In the genomic region with DNA sequence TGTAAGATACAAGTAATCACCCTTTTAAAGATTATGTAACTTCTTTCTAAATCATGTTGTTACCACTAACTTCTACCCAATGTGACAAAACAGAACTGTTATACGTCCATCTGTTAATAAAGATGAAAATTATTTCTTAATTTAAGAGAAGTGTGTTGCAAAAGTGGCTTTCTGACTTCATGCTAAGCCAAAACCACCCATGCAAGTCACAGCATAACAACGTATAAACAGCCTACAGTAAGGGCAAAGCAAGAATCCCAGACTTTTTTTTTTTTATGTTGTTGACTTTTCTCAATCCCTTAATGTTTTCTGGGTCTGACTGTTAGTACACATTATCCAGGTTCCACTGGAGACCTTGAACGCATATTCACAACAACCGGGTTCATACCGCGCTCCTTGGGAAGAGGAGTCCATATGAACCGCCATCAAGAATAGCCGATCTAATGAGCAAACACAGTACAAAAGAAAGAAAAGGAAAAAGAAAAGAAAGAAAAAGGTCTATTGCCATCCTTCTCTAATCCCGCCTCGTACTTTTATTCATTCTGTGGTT, we compare ENCODE assay signal across 8 mouse cellular contexts. TPM values are rescaled to one million over a fixed set of nuclear protein-coding genes. Genes with fewer than 3 reads are reported as not detected.
DNase-seq lines count a peak whose midpoint lies in the region; ATAC-seq and TF ChIP-seq lines count a peak whose summit lies in the region.

No protein-coding gene starts in this region.

- no peaks in the 10 kb centered on the region for H3K4me1 ChIP-seq in heart, embryonic 10.5 days
- no peaks in the 10 kb centered on the region for H3K4me1 ChIP-seq in ES-Bruce4 (ENCODE audit: control insufficient read depth, insufficient read depth, low read length)
- no peaks in the 10 kb centered on the region for H3K4me1 ChIP-seq in forebrain, embryonic 14.5 days (ENCODE audit: control insufficient read depth, insufficient read depth, low read length)
- peaks cover 8 to 11% of the 10 kb centered on the region in 2 experiments for H3K4me1 ChIP-seq in liver, embryonic 14.5 days (replicated peaks; ENCODE audit: control insufficient read depth in 2 of 2, insufficient read depth in 2 of 2, low read length in 1 of 2)

- 24% methylated on average over 10 of the region's 10 CpGs for WGBS in heart, embryonic 10.5 days
- 7% methylated on average over 10 of the region's 10 CpGs for WGBS in forebrain, embryonic 14.5 days
- 20% methylated on average over 10 of the region's 10 CpGs for WGBS in liver, embryonic 14.5 days (ENCODE audit: insufficient replicate concordance)

- no peaks in the 10 kb centered on the region for H3K9me3 ChIP-seq in heart, embryonic 10.5 days
- H3K9me3 ChIP-seq in ES-Bruce4 (replicated peaks; ENCODE audit: control insufficient read depth, insufficient read depth, low read length, poor library complexity, severe bottlenecking), result no peaks in the 10 kb centered on the region
- H3K9me3 ChIP-seq in forebrain, embryonic 14.5 days (replicated peaks; ENCODE audit: control insufficient read depth, low read length), result no peaks in the 10 kb centered on the region
- H3K9me3 ChIP-seq in liver, embryonic 14.5 days (ENCODE audit: control insufficient read depth, low read length), result no peaks in the 10 kb centered on the region

- no peak for TF ChIP-seq POLR2A in ES-Bruce4 (IDR thresholded peaks at IDR 0.05; ENCODE audit: insufficient read depth, low read length)

- no peak for ATAC-seq in forebrain, embryonic 14.5 days
- no peak for ATAC-seq in liver, embryonic 14.5 days (ENCODE audit: insufficient read depth)

- H3K4me3 ChIP-seq in heart, embryonic 10.5 days, result peak overlapping the region; percentile 69
- H3K4me3 ChIP-seq in ES-Bruce4 (ENCODE audit: low read depth, low read length), result peak overlapping the region; percentile 43
- H3K4me3 ChIP-seq in forebrain, embryonic 14.5 days (ENCODE audit: low read depth, low read length), result peak overlapping the region; percentile 64
- peak overlapping the region; percentile 65 to 83 for H3K4me3 ChIP-seq in liver, embryonic 14.5 days (ENCODE audit: insufficient read depth in 1 of 2, low read depth in 2 of 2, low read length in 2 of 2)

- H3K27ac ChIP-seq in heart, embryonic 10.5 days, result no peak overlapping the region
- H3K27ac ChIP-seq in ES-Bruce4 (ENCODE audit: insufficient read depth, low read length), result no peak overlapping the region
- H3K27ac ChIP-seq in forebrain, embryonic 14.5 days (ENCODE audit: low read depth, low read length), result peak overlapping the region; percentile 97; the same call in 1 of the 2 replicates
- H3K27ac ChIP-seq in liver, embryonic 14.5 days, result no peak overlapping the region

- no peaks in the 10 kb centered on the region for H3K27me3 ChIP-seq in heart, embryonic 10.5 days (ENCODE audit: insufficient read depth, poor library complexity, severe bottlenecking)
- H3K27me3 ChIP-seq in ES-Bruce4 (ENCODE audit: control insufficient read depth, insufficient read depth, low read length, poor library complexity, severe bottlenecking), result no peaks in the 10 kb centered on the region
- no peaks in the 10 kb centered on the region for H3K27me3 ChIP-seq in forebrain, embryonic 14.5 days (replicated peaks; ENCODE audit: control insufficient read depth, insufficient read depth, low read length)
- no peaks in the 10 kb centered on the region for H3K27me3 ChIP-seq in liver, embryonic 14.5 days (ENCODE audit: control insufficient read depth, insufficient read depth, low read length)

- H3K36me3 ChIP-seq in heart, embryonic 10.5 days, result no peaks in the 10 kb centered on the region
- no peaks in the 10 kb centered on the region for H3K36me3 ChIP-seq in ES-Bruce4 (ENCODE audit: control insufficient read depth, insufficient read depth, low read length, poor library complexity, severe bottlenecking)
- no peaks in the 10 kb centered on the region for H3K36me3 ChIP-seq in forebrain, embryonic 14.5 days (ENCODE audit: control insufficient read depth, insufficient read depth, low read length)
- H3K36me3 ChIP-seq in liver, embryonic 14.5 days (replicated peaks; ENCODE audit: control insufficient read depth, insufficient read depth, low read depth), result no peaks in the 10 kb centered on the region

- H3K4me2 ChIP-seq in forebrain, embryonic 14.5 days (ENCODE audit: low read length), result peak overlapping the region; percentile 66
- peak overlapping the region; percentile 96 for H3K4me2 ChIP-seq in liver, embryonic 14.5 days (ENCODE audit: low read depth)

- TF ChIP-seq EP300 in ES-Bruce4 (IDR thresholded peaks at IDR 0.05; ENCODE audit: insufficient read depth, low read depth, low read length), result no peak
- TF ChIP-seq EP300 in liver, embryonic 14.5 days (IDR thresholded peaks at IDR 0.05; ENCODE audit: low read depth), result no peak

- no peak for DNase-seq in heart, embryonic 10.5 days (ENCODE audit: low spot score)
- DNase-seq in heart, postnatal 4 days, result no peak
- no peak for DNase-seq in forebrain, embryonic 14.5 days (ENCODE audit: low spot score)
- DNase-seq in liver, embryonic 14.5 days (ENCODE audit: low read depth in 3 of 3, low spot score in 3 of 3), result no peak
- no peak for DNase-seq in right cerebral cortex, postnatal 36 days (ENCODE audit: low spot score in 2 of 2)
- DNase-seq in thymus, postnatal 0 days (ENCODE audit: low spot score), result no peak
- DNase-seq in kidney, postnatal 36 days, result no peak

- no peak for TF ChIP-seq CTCF in ES-Bruce4 (IDR thresholded peaks at IDR 0.05; ENCODE audit: low read depth, low read length)
- TF ChIP-seq CTCF in liver, embryonic 14.5 days (IDR thresholded peaks at IDR 0.05; ENCODE audit: low read depth), result no peak

- H3K9ac ChIP-seq in ES-Bruce4 (ENCODE audit: low read depth, poor library complexity, severe bottlenecking), result peak overlapping the region; percentile 41
- peak overlapping the region; percentile 88 for H3K9ac ChIP-seq in forebrain, embryonic 14.5 days (ENCODE audit: low read length)
- H3K9ac ChIP-seq in liver, embryonic 14.5 days (replicated peaks), result peak overlapping the region; percentile 81

RNA-seq across cellular contexts. Expression of a gene that starts 0.8 kb away (rescaled TPM):
- polyA plus RNA-seq in heart, embryonic 10.5 days (2016; fragmentation: Nextera tagmentation; extraction: Ambion mirVana), result 3.1 and 3.7 TPM in 2 replicates
- 1 to 10 TPM; 6.4 to 7.5 TPM for total RNA-seq in heart, postnatal 4 days (2021)
- 6.4 and 7.0 TPM in 2 replicates for polyA plus RNA-seq in ES-Bruce4 (2011; ENCODE audit: insufficient read depth, insufficient read length, low read depth, missing spikeins)
- 4.5 and 4.6 TPM in 2 replicates for polyA plus RNA-seq in forebrain, embryonic 14.5 days (2014; fragmentation: Nextera tagmentation; extraction: Ambion mirVana)
- polyA plus RNA-seq in liver, embryonic 14.5 days (2012; rRNA removed), result 1.3 TPM in 2 replicates
- 1.8 TPM in 2 replicates for polyA plus RNA-seq in liver, embryonic 14.5 days (2014; fragmentation: Nextera tagmentation; extraction: Ambion mirVana)
- 0.86 and 0.90 TPM in 2 replicates for polyA plus RNA-seq in thymus, postnatal 0 days (2015; fragmentation: Nextera tagmentation; extraction: Ambion mirVana)

RNA-seq across cellular contexts. Expression of a gene that starts 36.6 kb away (rescaled TPM):
- polyA plus RNA-seq in heart, embryonic 10.5 days (2016; fragmentation: Nextera tagmentation; extraction: Ambion mirVana), result 100 and 115 TPM in 2 replicates
- total RNA-seq in heart, postnatal 4 days (2021), result 100 to 1,000 TPM; 211 to 228 TPM
- polyA plus RNA-seq in ES-Bruce4 (2011; ENCODE audit: insufficient read depth, insufficient read length, low read depth, missing spikeins), result 107 and 111 TPM in 2 replicates
- polyA plus RNA-seq in forebrain, embryonic 14.5 days (2014; fragmentation: Nextera tagmentation; extraction: Ambion mirVana), result 104 and 106 TPM in 2 replicates
- 24.2 and 34.2 TPM in 2 replicates for polyA plus RNA-seq in liver, embryonic 14.5 days (2012; rRNA removed)
- polyA plus RNA-seq in liver, embryonic 14.5 days (2014; fragmentation: Nextera tagmentation; extraction: Ambion mirVana), result 47.9 and 48.8 TPM in 2 replicates
- 68.0 and 71.5 TPM in 2 replicates for polyA plus RNA-seq in thymus, postnatal 0 days (2015; fragmentation: Nextera tagmentation; extraction: Ambion mirVana)

RNA-seq across cellular contexts. Expression of a gene that starts 54.7 kb away (rescaled TPM):
- 23.0 and 32.8 TPM in 2 replicates for polyA plus RNA-seq in heart, embryonic 10.5 days (2016; fragmentation: Nextera tagmentation; extraction: Ambion mirVana)
- total RNA-seq in heart, postnatal 4 days (2021), result 10 to 100 TPM; 17.6 to 17.7 TPM
- polyA plus RNA-seq in ES-Bruce4 (2011; ENCODE audit: insufficient read depth, insufficient read length, low read depth, missing spikeins), result 74.3 and 74.7 TPM in 2 replicates
- polyA plus RNA-seq in forebrain, embryonic 14.5 days (2014; fragmentation: Nextera tagmentation; extraction: Ambion mirVana), result 93.3 and 101 TPM in 2 replicates
- 7.2 and 9.0 TPM in 2 replicates for polyA plus RNA-seq in liver, embryonic 14.5 days (2012; rRNA removed)
- polyA plus RNA-seq in liver, embryonic 14.5 days (2014; fragmentation: Nextera tagmentation; extraction: Ambion mirVana), result 7.2 and 7.4 TPM in 2 replicates
- 34.4 and 36.3 TPM in 2 replicates for polyA plus RNA-seq in thymus, postnatal 0 days (2015; fragmentation: Nextera tagmentation; extraction: Ambion mirVana)

RNA-seq across cellular contexts. Expression of a gene that starts 54.9 kb away (rescaled TPM):
- 0.22 and 0.26 TPM in 2 replicates for polyA plus RNA-seq in heart, embryonic 10.5 days (2016; fragmentation: Nextera tagmentation; extraction: Ambion mirVana)
- under 1 TPM; 0.09 to 0.12 TPM for total RNA-seq in heart, postnatal 4 days (2021)
- polyA plus RNA-seq in ES-Bruce4 (2011; ENCODE audit: insufficient read depth, insufficient read length, low read depth, missing spikeins), result not detected in 2 replicates
- 0.10 and 0.18 TPM in 2 replicates for polyA plus RNA-seq in forebrain, embryonic 14.5 days (2014; fragmentation: Nextera tagmentation; extraction: Ambion mirVana)
- 0.08 and 0.14 TPM in 2 replicates for polyA plus RNA-seq in liver, embryonic 14.5 days (2012; rRNA removed)
- polyA plus RNA-seq in liver, embryonic 14.5 days (2014; fragmentation: Nextera tagmentation; extraction: Ambion mirVana), result 0.05 and 0.24 TPM in 2 replicates
- 0.13 and 0.23 TPM in 2 replicates for polyA plus RNA-seq in thymus, postnatal 0 days (2015; fragmentation: Nextera tagmentation; extraction: Ambion mirVana)
